Mouse (Mus musculus): ENCODE measurements at regions not wholly inside any gene's neighbourhood (a gene's known extent, or its start where the extent isn't known, plus 50 kb on each side); places are given as distances from the start of the nearest gene placed in this dataset.

DNA sequence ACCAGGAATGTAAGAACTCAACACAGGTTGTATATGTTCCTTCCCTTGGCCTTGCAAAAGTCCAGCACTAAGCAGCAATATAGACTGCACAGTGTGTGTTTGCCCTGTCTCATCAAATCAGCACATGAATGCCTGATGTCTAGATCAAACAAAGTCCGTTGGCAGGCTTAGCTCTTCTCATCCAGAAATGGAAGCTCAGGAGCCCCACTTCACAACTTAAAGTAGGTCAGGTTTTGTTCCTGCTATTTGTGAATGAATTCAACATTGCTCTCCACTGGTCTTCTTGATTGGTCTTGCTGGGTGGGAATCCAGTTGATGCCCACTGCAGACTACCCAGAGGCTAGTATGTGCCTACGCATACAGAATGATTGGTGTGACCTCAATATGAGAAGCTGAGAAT lies 80.8 kb upstream of the Trib2 start:
- Histone ChIP-seq H3K4me1 (ENCODE audit: control insufficient read depth, insufficient read depth, low read length) (no peaks in the 10 kb centered on the region), H3K27ac (ENCODE audit: insufficient read depth, low read depth, low read length) (no peak overlapping the region), H3K4me3 (ENCODE audit: insufficient read depth, low read length) (no peak overlapping the region)
- no peak for TF ChIP-seq POLR2A (IDR thresholded peaks at IDR 0.05; ENCODE audit: borderline replicate concordance, low read depth, low read length)
- no peak for TF ChIP-seq CTCF (IDR thresholded peaks at IDR 0.05; ENCODE audit: low read depth, low read length)

DNA sequence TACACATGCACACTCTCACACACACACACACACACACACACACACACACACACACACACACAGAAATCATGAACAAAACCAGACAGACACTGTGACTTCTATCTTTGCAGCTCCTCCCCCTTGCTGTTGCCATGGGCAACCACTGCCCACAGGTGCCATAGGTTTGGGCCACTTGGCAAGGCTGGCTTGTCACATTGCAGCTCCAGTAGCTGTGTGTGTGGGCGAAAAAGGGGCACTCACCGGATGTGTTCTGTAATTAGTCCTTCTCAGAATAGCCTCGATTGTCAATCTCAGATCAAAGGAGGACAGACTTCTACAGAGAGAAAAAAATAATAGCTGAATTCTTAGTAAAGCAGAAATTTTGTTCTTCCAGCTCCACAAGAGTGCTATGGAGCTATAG lies 79.8 kb upstream of the Trib2 start:
- Histone ChIP-seq H3K4me1 (ENCODE audit: control insufficient read depth, insufficient read depth, low read length) (no peaks in the 10 kb centered on the region), H3K4me3 (ENCODE audit: insufficient read depth, low read length) (no peak overlapping the region), H3K27ac (ENCODE audit: insufficient read depth, low read depth, low read length) (no peak overlapping the region)
- no peak for TF ChIP-seq POLR2A (IDR thresholded peaks at IDR 0.05; ENCODE audit: borderline replicate concordance, low read depth, low read length)
- TF ChIP-seq CTCF (IDR thresholded peaks at IDR 0.05; ENCODE audit: low read depth, low read length) = no peak

DNA sequence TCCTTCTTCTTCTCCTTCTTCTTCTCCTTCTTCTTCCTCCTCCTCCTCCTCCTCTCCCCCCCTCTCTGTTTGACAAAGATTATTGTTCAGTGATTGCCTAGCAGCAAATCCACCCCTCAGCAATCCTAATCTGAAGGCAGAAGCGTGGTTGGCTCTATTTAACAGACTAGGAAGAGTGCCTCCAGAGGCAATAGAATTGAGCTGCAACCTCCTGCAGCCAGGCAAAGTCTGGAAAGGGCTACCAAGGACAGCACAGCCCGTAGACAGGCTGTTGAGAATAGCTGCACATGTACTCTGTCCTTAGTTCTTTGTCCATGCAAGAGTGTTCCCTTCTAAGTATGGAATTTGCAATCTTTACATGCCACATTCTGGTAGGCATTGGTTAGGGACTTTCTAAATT lies 78.5 kb upstream of the Trib2 start:
- H3K27ac ChIP-seq (ENCODE audit: insufficient read depth, low read depth, low read length) = no peak overlapping the region
- TF ChIP-seq POLR2A (IDR thresholded peaks at IDR 0.05; ENCODE audit: borderline replicate concordance, low read depth, low read length) (no peak), CTCF (IDR thresholded peaks at IDR 0.05; ENCODE audit: low read depth, low read length) (no peak)
- no peak overlapping the region for H3K4me3 ChIP-seq (ENCODE audit: insufficient read depth, low read length)
- no peaks in the 10 kb centered on the region for H3K4me1 ChIP-seq (ENCODE audit: control insufficient read depth, insufficient read depth, low read length)

DNA sequence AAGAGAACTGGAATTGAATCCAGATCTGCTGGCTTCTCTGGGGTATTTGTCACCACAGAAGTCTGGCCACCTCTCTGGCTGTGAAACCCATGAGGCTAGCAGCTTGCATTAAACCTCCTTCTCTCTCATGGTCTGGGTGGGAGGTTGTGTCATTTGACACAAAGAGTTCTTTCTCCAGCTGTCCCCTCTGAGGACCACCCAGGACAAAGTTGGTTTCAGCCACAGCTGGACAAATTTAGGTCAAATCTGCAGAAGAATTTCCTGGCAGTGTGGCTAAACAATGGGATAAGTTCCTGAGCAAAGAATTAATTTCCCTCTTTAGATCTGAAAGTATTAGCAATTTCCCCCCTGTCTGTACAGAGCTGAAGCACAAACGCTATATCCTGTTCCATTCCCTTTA lies 73.9 kb upstream of the Trib2 start:
- Histone ChIP-seq H3K4me3 (ENCODE audit: insufficient read depth, low read length) (no peak overlapping the region), H3K4me1 (ENCODE audit: control insufficient read depth, insufficient read depth, low read length) (no peaks in the 10 kb centered on the region), H3K27ac (ENCODE audit: insufficient read depth, low read depth, low read length) (no peak overlapping the region)
- TF ChIP-seq POLR2A (IDR thresholded peaks at IDR 0.05; ENCODE audit: borderline replicate concordance, low read depth, low read length) = no peak
- TF ChIP-seq CTCF (IDR thresholded peaks at IDR 0.05; ENCODE audit: low read depth, low read length) = no peak

DNA sequence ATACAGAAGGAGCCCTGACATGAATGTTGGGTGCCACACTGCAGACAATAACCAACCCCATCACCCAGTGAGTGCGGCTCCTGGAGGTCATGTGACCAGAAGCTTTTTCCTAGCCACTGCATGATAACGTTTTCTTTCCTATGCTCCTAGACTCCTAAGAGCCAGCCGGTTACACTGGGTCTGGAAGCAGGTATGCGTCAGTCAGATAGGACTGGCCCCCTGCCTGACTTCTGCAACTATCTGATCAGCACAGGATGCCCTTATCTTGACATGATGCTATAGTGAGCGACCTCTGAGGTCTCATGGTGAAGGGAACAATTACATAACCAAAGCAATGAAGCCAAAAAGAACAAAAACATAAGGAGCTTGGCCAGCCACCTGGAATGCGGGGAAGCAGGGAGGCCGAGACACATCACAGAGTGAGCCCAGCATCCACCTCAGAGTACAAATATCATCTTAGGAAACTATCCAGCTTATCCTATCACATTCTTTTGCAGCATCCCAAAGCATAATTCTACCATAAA lies 63.2 kb upstream of the Trib2 start:
- TF ChIP-seq POLR2A (IDR thresholded peaks at IDR 0.05; ENCODE audit: borderline replicate concordance, low read depth, low read length) = no peak
- no peak for TF ChIP-seq CTCF (IDR thresholded peaks at IDR 0.05; ENCODE audit: low read depth, low read length)
- Histone ChIP-seq H3K27ac (ENCODE audit: insufficient read depth, low read depth, low read length) (no peak overlapping the region), H3K4me1 (ENCODE audit: control insufficient read depth, insufficient read depth, low read length) (0 out of 2 replicates have a peak, but pooled peaks cover 2% of the 10 kb centered on the region), H3K4me3 (ENCODE audit: insufficient read depth, low read length) (no peak overlapping the region)
